Mouse (Mus musculus): ENCODE measurements around the gene Snx9.

DNA sequence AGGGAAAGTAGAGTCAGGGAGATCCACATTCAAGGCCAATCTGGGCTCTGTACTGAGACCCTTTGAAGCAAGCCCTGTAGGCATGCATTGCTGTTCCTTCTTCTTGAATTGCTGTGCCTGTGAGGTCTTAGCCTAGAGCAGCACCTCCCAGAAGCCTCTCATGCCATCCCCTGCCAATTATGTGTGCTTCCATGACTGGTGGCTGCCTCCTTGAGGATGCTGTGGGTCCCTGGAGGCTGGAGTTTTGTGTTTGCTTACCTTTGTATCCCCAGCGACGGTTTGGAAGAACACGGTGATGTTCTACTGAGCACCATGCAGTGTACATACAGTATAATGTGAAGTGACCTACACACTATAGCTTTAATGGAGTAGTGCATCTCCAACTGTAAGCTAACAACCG lies 4.2 kb downstream of the Snx9 start:
- TF ChIP-seq FLI1 (IDR thresholded peaks at IDR 0.05; ENCODE audit: low read length), result no peak
- no peak for TF ChIP-seq GATA1 (IDR thresholded peaks at IDR 0.05; ENCODE audit: borderline replicate concordance, low read length)
